9 mouse cellular contexts compared by ENCODE assay signal in the genomic region with DNA sequence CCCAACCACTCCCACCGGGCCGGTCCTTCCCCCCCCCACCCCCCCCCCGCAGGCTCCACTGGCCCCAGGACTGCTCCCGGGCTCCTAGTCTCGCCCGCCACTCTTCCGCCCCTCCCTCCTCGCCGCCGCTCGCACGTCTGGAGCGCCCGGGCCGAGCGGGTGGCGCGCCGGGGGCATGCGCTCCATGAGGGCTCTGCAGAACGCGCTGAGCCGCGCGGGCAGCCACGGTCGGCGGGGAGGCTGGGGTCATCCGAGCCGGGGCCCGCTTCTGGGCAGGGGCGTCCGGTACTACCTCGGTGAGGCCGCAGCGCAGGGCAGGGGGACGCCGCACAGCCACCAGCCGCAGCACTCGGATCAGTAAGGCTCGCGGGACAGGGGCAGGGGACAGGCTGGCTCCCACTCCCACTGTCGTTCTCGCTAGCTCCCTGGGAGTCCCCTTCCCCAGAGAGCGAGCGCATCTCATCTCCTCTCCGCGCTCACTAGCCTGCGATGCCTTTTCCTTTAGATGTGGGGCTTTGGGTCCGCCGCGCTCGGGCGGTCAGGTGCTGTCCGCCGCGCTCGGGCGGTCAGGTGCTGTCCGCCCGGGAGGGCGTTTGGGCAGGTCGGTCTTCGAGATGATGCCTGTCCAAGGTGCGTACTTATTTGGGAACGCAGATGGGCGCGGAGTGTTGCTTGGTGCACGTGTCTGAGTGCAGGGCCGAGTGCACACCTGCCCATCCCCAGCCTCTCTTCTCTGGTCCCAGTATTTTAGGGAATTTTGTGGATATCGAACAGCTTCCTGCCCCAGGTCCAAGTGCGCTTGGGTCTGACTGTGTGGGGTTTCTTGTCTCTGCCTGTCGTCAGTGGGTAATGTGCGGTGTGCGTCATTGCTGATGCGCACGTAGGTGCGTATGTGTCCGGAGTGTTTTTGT. TPM values are rescaled to one million over a fixed set of nuclear protein-coding genes. Genes with fewer than 3 reads are reported as not detected.
DNase-seq lines count a peak whose midpoint lies in the region; ATAC-seq and TF ChIP-seq lines count a peak whose summit lies in the region.
"Had no signal": no experiment of that assay in that cellular context is flagged by ENCODE, and none has a peak within 500 bp of the region (broad histone marks: within the 10 kb centered on the region; RNA-seq: fewer than 3 reads in every experiment).

No protein-coding gene starts in this region.

- H3K27me3 ChIP-seq in liver, adult 2 months (ENCODE audit: control insufficient read depth, insufficient read depth, low read length): no peaks in the 10 kb centered on the region
- peaks cover 13% of the 10 kb centered on the region for H3K27me3 ChIP-seq in embryonic facial prominence, embryonic 11.5 days (ENCODE audit: control insufficient read depth, insufficient read depth, low read length)
- peaks cover 18% of the 10 kb centered on the region for H3K27me3 ChIP-seq in hindbrain, embryonic 15.5 days
- H3K27me3 ChIP-seq in liver, embryonic 12.5 days (replicated peaks): peaks cover 61% of the 10 kb centered on the region

- peak overlapping the region; percentile 98 for H3K4me2 ChIP-seq in embryonic facial prominence, embryonic 11.5 days (ENCODE audit: low read depth, low read length)
- H3K4me2 ChIP-seq in hindbrain, embryonic 15.5 days: peak overlapping the region; percentile 99
- H3K4me2 ChIP-seq in liver, embryonic 12.5 days: peak overlapping the region; percentile 98

- peaks cover 6% of the 10 kb centered on the region for H3K4me1 ChIP-seq in liver, adult 2 months (ENCODE audit: control insufficient read depth, insufficient read depth, low read length)
- H3K4me1 ChIP-seq in embryonic facial prominence, embryonic 11.5 days (ENCODE audit: control insufficient read depth, insufficient read depth, low read length): no peaks in the 10 kb centered on the region
- H3K4me1 ChIP-seq in hindbrain, embryonic 15.5 days (replicated peaks): peaks cover 8% of the 10 kb centered on the region
- H3K4me1 ChIP-seq in liver, embryonic 12.5 days: peaks cover 24% of the 10 kb centered on the region

- peak overlapping the region; percentile 88 for H3K27ac ChIP-seq in liver, adult 2 months (replicated peaks; ENCODE audit: insufficient read depth, low read depth, low read length)
- no peak overlapping the region for H3K27ac ChIP-seq in embryonic facial prominence, embryonic 11.5 days (replicated peaks; ENCODE audit: low read depth, low read length)
- H3K27ac ChIP-seq in hindbrain, embryonic 15.5 days (replicated peaks): 0 out of 2 replicates have a peak overlapping the region, but pooled peaks have one; percentile 53
- H3K27ac ChIP-seq in liver, embryonic 12.5 days: 0 out of 2 replicates have a peak overlapping the region, but pooled peaks have one; percentile 40

- peak; percentile 44 for DNase-seq in liver, adult 2 months (ENCODE audit: extremely low read depth, low read depth, low spot score)
- DNase-seq in liver (no peak), R1 (ENCODE audit: low read depth, low spot score) (peak; percentile 81)
- DNase-seq in embryonic facial prominence, embryonic 11.5 days (ENCODE audit: low spot score): no peak
- peak; percentile 70 to 74 for DNase-seq in right cerebral cortex, adult 2 months (ENCODE audit: low spot score in 2 of 2)
- no peak for DNase-seq in gastrocnemius, postnatal 14 days

- TF ChIP-seq CTCF in liver, adult 2 months (IDR thresholded peaks at IDR 0.05; ENCODE audit: low read depth, low read length): no peak

- ATAC-seq in embryonic facial prominence, embryonic 11.5 days (replicated peaks; ENCODE audit: insufficient number of reproducible peaks, low FRiP score, low TSS enrichment, low read depth): peak; percentile 92
- ATAC-seq in hindbrain, embryonic 15.5 days (ENCODE audit: low FRiP score, low read depth): peak; percentile 92
- peak; percentile 91 for ATAC-seq in liver, embryonic 12.5 days

- 2% methylated on average over 69 of the region's 79 CpGs for WGBS in liver, adult 2 months
- under 1% methylated on average over 56 of the region's 79 CpGs for WGBS in embryonic facial prominence, embryonic 11.5 days
- 1% methylated on average over 66 of the region's 79 CpGs for WGBS in hindbrain, embryonic 15.5 days
- 2% methylated on average over 75 of the region's 79 CpGs for WGBS in liver, embryonic 12.5 days (ENCODE audit: insufficient replicate concordance)

- H3K9me3 ChIP-seq in embryonic facial prominence, embryonic 11.5 days (replicated peaks; ENCODE audit: control insufficient read depth, low read length): no peaks in the 10 kb centered on the region
- H3K9me3 ChIP-seq in hindbrain, embryonic 15.5 days: no peaks in the 10 kb centered on the region
- H3K9me3 ChIP-seq in liver, embryonic 12.5 days (replicated peaks): no peaks in the 10 kb centered on the region

- peak; percentile 55 for TF ChIP-seq POLR2A in liver, adult 2 months (IDR thresholded peaks at IDR 0.05; ENCODE audit: extremely low read depth, insufficient read depth, low read length)

- H3K4me3 ChIP-seq in liver, adult 2 months (ENCODE audit: insufficient read depth, low read depth, low read length): peak overlapping the region; percentile 88
- peak overlapping the region; percentile 66 for H3K4me3 ChIP-seq in embryonic facial prominence, embryonic 11.5 days (ENCODE audit: low read depth, low read length)
- H3K4me3 ChIP-seq in hindbrain, embryonic 15.5 days: peak overlapping the region; percentile 87
- H3K4me3 ChIP-seq in liver, embryonic 12.5 days: peak overlapping the region; percentile 68

- H3K9ac ChIP-seq in liver, adult 2 months (ENCODE audit: low read depth, low read length): peak overlapping the region; percentile 93
- H3K9ac ChIP-seq in embryonic facial prominence, embryonic 11.5 days (replicated peaks; ENCODE audit: low read length): peak overlapping the region; percentile 63
- peak overlapping the region; percentile 62 for H3K9ac ChIP-seq in hindbrain, embryonic 15.5 days
- H3K9ac ChIP-seq in liver, embryonic 12.5 days: peak overlapping the region; percentile 69

- intact Hi-C loops in gastrocnemius, postnatal 14 days (cut with DNase I; ENCODE audit: low total_unique reads): no loop called here

- H3K79me2 ChIP-seq in liver, adult 2 months (ENCODE audit: control insufficient read depth, insufficient read depth, low read length): peaks cover 5% of the 10 kb centered on the region; the same call in 1 of the 2 replicates

- no peaks in the 10 kb centered on the region for H3K36me3 ChIP-seq in liver, adult 2 months (ENCODE audit: control insufficient read depth, insufficient read depth, low read length)
- no peaks in the 10 kb centered on the region for H3K36me3 ChIP-seq in embryonic facial prominence, embryonic 11.5 days (replicated peaks; ENCODE audit: control insufficient read depth, insufficient read depth, low read depth, low read length)
- no peaks in the 10 kb centered on the region for H3K36me3 ChIP-seq in hindbrain, embryonic 15.5 days
- H3K36me3 ChIP-seq in liver, embryonic 12.5 days: no peaks in the 10 kb centered on the region

RNA-seq across cellular contexts. Expression of a gene that starts 0.5 kb away (rescaled TPM):
- total RNA-seq in liver, adult 2 months (2014; rRNA removed): 485 and 986 TPM in 2 replicates
- 1,667 and 2,920 TPM in 2 replicates for polyA plus RNA-seq in liver, adult 2 months (2012; rRNA removed)
- 0.76 and 1.2 TPM in 2 replicates for polyA plus RNA-seq in embryonic facial prominence, embryonic 11.5 days (2014; fragmentation: Nextera tagmentation; extraction: Ambion mirVana)
- polyA plus RNA-seq in hindbrain, embryonic 15.5 days (2015; fragmentation: Nextera tagmentation; extraction: Ambion mirVana): 2.0 and 2.2 TPM in 2 replicates
- 1.8 and 2.8 TPM in 2 replicates for polyA plus RNA-seq in liver, embryonic 12.5 days (2016; fragmentation: Nextera tagmentation; extraction: Ambion mirVana)
- 1 to 10 TPM in 1 of 2 experiments, under 1 TPM in 1; 0.88 to 1.1 TPM for total RNA-seq in gastrocnemius, postnatal 14 days (2021)

RNA-seq across cellular contexts. Expression of a gene that starts 14.7 kb away (rescaled TPM):
- total RNA-seq in liver, adult 2 months (2014; rRNA removed): 8.0 and 9.6 TPM in 2 replicates
- 21.2 and 23.2 TPM in 2 replicates for polyA plus RNA-seq in liver, adult 2 months (2012; rRNA removed)
- polyA plus RNA-seq in embryonic facial prominence, embryonic 11.5 days (2014; fragmentation: Nextera tagmentation; extraction: Ambion mirVana): 24.5 and 24.6 TPM in 2 replicates
- polyA plus RNA-seq in hindbrain, embryonic 15.5 days (2015; fragmentation: Nextera tagmentation; extraction: Ambion mirVana): 10.2 and 10.3 TPM in 2 replicates
- 8.7 and 10.1 TPM in 2 replicates for polyA plus RNA-seq in liver, embryonic 12.5 days (2016; fragmentation: Nextera tagmentation; extraction: Ambion mirVana)
- 10 to 100 TPM; 55.2 to 57.9 TPM for total RNA-seq in gastrocnemius, postnatal 14 days (2021)

RNA-seq across cellular contexts. Expression of a gene that starts 16.8 kb away (rescaled TPM):
- total RNA-seq in liver, adult 2 months (2014; rRNA removed): 20.8 and 21.1 TPM in 2 replicates
- 30.2 and 33.1 TPM in 2 replicates for polyA plus RNA-seq in liver, adult 2 months (2012; rRNA removed)
- 30.7 and 33.7 TPM in 2 replicates for polyA plus RNA-seq in embryonic facial prominence, embryonic 11.5 days (2014; fragmentation: Nextera tagmentation; extraction: Ambion mirVana)
- 20.6 and 21.0 TPM in 2 replicates for polyA plus RNA-seq in hindbrain, embryonic 15.5 days (2015; fragmentation: Nextera tagmentation; extraction: Ambion mirVana)
- polyA plus RNA-seq in liver, embryonic 12.5 days (2016; fragmentation: Nextera tagmentation; extraction: Ambion mirVana): 24.1 and 25.1 TPM in 2 replicates
- total RNA-seq in gastrocnemius, postnatal 14 days (2021): 10 to 100 TPM; 39.3 to 40.6 TPM

RNA-seq across cellular contexts. Expression of a gene that starts 30.8 kb away (rescaled TPM):
- total RNA-seq in liver, adult 2 months (2014; rRNA removed): not detected in 2 replicates
- polyA plus RNA-seq in liver, adult 2 months (2012; rRNA removed): not detected in 2 replicates
- 0.45 TPM in 1 of 2 replicates, not detected in the other for polyA plus RNA-seq in embryonic facial prominence, embryonic 11.5 days (2014; fragmentation: Nextera tagmentation; extraction: Ambion mirVana)
- 0.12 TPM in 1 of 2 replicates, not detected in the other for polyA plus RNA-seq in hindbrain, embryonic 15.5 days (2015; fragmentation: Nextera tagmentation; extraction: Ambion mirVana)
- not detected in 2 replicates for polyA plus RNA-seq in liver, embryonic 12.5 days (2016; fragmentation: Nextera tagmentation; extraction: Ambion mirVana)
- total RNA-seq in gastrocnemius, postnatal 14 days (2021): not detected
- polyA plus RNA-seq: gonadal fat pad, adult 2 months had no signal

RNA-seq across cellular contexts. Expression of a gene that starts 37.1 kb away (rescaled TPM):
- 1.6 and 1.7 TPM in 2 replicates for total RNA-seq in liver, adult 2 months (2014; rRNA removed)
- 0.75 and 1.1 TPM in 2 replicates for polyA plus RNA-seq in liver, adult 2 months (2012; rRNA removed)
- polyA plus RNA-seq in embryonic facial prominence, embryonic 11.5 days (2014; fragmentation: Nextera tagmentation; extraction: Ambion mirVana): 64.2 and 66.6 TPM in 2 replicates
- polyA plus RNA-seq in hindbrain, embryonic 15.5 days (2015; fragmentation: Nextera tagmentation; extraction: Ambion mirVana): 22.4 and 23.3 TPM in 2 replicates
- polyA plus RNA-seq in liver, embryonic 12.5 days (2016; fragmentation: Nextera tagmentation; extraction: Ambion mirVana): 45.2 and 46.5 TPM in 2 replicates
- 1 to 10 TPM; 3.9 to 5.1 TPM for total RNA-seq in gastrocnemius, postnatal 14 days (2021)

Comparison
In these comparisons a context has a peak if more than half of its experiments do, and no peak if none do; other contexts are left out.
1. DNase-seq: peak in liver, adult 2 months (single experiment), R1 (single experiment) and right cerebral cortex, adult 2 months (2 of 2); none in liver (single experiment), embryonic facial prominence, embryonic 11.5 days (single experiment) and gastrocnemius, postnatal 14 days (single experiment).
2. RNA of a gene that starts 0.5 kb away (polyA plus RNA-seq): 1,667 to 2,920 TPM in liver, adult 2 months; 1.8 to 2.8 TPM in liver, embryonic 12.5 days, 2.0 to 2.2 TPM in hindbrain, embryonic 15.5 days and 0.76 to 1.2 TPM in embryonic facial prominence, embryonic 11.5 days; every median in the first group is over 100 times any median in the second.
3. Peak in every context shown above with its lines, with median percentiles within 50 percentile points of each other: H3K4me3 ChIP-seq, H3K9ac ChIP-seq, ATAC-seq and H3K4me2 ChIP-seq.